Mouse (Mus musculus) adrenal gland, adult 8-10 months (tissue): ENCODE data around the gene Wdr5b. TPM values are rescaled to one million over a fixed set of nuclear protein-coding genes. Genes with fewer than 3 reads are reported as not detected.

ENCODE experiments used
- DNase-seq: peaks from one replicate; pipeline ENCODE4 v3.0.0; 2022
- total RNA-seq, 4 experiments: library from RNA; stranded (reverse); gene quantifications; 2 replicates each; pipeline ENCODE4 v1.2.4; 2022

Gene Wdr5b
- total RNA-seq, 4 experiments from 2014 or later: 4.2 to 6.8 (median 5.3) TPM

- DNase-seq: peak; percentile 89
These were observed 30.7 kb downstream of the Wdr5b start, which contains the start of the genes Fam162a and Ccdc58 for GRCm38 (mm10) chr16:36071450-36072379. TSS of gene Fam162a (minus strand) at chr16:36071594. TSS of gene Ccdc58 (plus strand) at chr16:36071685.

- DNase-seq: no peak
These were observed 31.5 kb downstream of the Wdr5b start for GRCm38 (mm10) chr16:36072410-36073011.

GRCm38 (mm10) chr16:36074772-36075171 lies 33.8 kb downstream of the Wdr5b start:
- no peak for DNase-seq

- DNase-seq: peak; percentile 31
These were observed 38.9 kb downstream of the Wdr5b start for GRCm38 (mm10) chr16:36079916-36080315.

GRCm38 (mm10) chr16:36087846-36088245 lies 46.9 kb downstream of the Wdr5b start:
- DNase-seq: no peak

- DNase-seq: no peak
These were observed 48.1 kb downstream of the Wdr5b start for GRCm38 (mm10) chr16:36089065-36089464.

GRCm38 (mm10) chr16:36089850-36090616 lies 49.0 kb downstream of the Wdr5b start:
- no peak for DNase-seq

- no peak for DNase-seq
These were observed 50.0 kb downstream of the Wdr5b start for GRCm38 (mm10) chr16:36090785-36091509.

Other genes starting within 250 kb of the Wdr5b start
- 10 to 100 TPM; 11.7 to 16.3 (median 15.5) TPM for gene Parp14, start 169.6 kb upstream of the Wdr5b start, total RNA-seq
- 10 to 100 TPM; 13.3 to 19.8 (median 15.6) TPM for gene Parp9, start 102.7 kb upstream of the Wdr5b start, total RNA-seq
- 10 to 100 TPM in 2 of 4 experiments, 1 to 10 TPM in 2; 8.2 to 14.3 (median 11.2) TPM for gene Dtx3l, start 102.0 kb upstream of the Wdr5b start, total RNA-seq
- 10 to 100 TPM; 63.4 to 91.0 (median 68.9) TPM for gene Kpna1, start 62.4 kb upstream of the Wdr5b start, total RNA-seq
- gene Fam162a, start 30.4 kb downstream of the Wdr5b start, total RNA-seq: 100 to 1,000 TPM; 117 to 219 (median 160) TPM
- gene Ccdc58, start 30.5 kb downstream of the Wdr5b start, total RNA-seq: 10 to 100 TPM; 36.2 to 57.5 (median 40.1) TPM
- not detected for gene Csta1, start 90.1 kb downstream of the Wdr5b start, total RNA-seq
- gene Stfa2l1, start 115.6 kb downstream of the Wdr5b start, total RNA-seq: not detected
- gene Gm5483, start 143.0 kb downstream of the Wdr5b start, total RNA-seq: not detected
- not detected for gene Gm5416, start 169.2 kb downstream of the Wdr5b start, total RNA-seq
- 1 to 10 TPM in 1 of 4 experiments, not detected in 3; 8.1 TPM for gene 2010005H15Rik, start 180.3 kb downstream of the Wdr5b start, total RNA-seq
- not detected for gene Stfa1, start 235.8 kb downstream of the Wdr5b start, total RNA-seq